Mouse (Mus musculus) mouse embryonic stem cell (cell line): ENCODE measurements around the gene Hoxc5.

Experiments
- in situ Hi-C, 2 experiments: fragments of 300-500 bp; cut with MboI; formaldehyde crosslinking; loops; 1 replicate in 1 of 2; 3 replicates in 1 of 2; pipeline ENCODE4 v1.14.3; 2019 to 2020; ENCODE audit warnings: low sequenced_read_pairs in 2 of 2, low pct_unique_long_range_greater_than_20kb in 1 of 2, mixed read lengths in 1 of 2; ENCODE audit not compliant: unreplicated experiment in 1 of 2

Gene Hoxc5

GRCm38 (mm10) chr15:102997939-102998355, 30.7 kb downstream of the Hoxc5 start, which contains the start of gene Hoxc6:
Hoxc6 (plus strand) TSS chr15:102998257.
- in situ Hi-C loops: no loop called here

- in situ Hi-C loops: no loop called here
Observed at GRCm38 (mm10) chr15:102998608-102999182, 31.5 kb downstream of the Hoxc5 start.

- in situ Hi-C loops: no loop called here
Observed at GRCm38 (mm10) chr15:102999183-102999831, 32.1 kb downstream of the Hoxc5 start.

GRCm38 (mm10) chr15:102999955-103000354, 32.7 kb downstream of the Hoxc5 start:
- in situ Hi-C loops: loop anchor here in 1 of 2 experiments (25.0 kb wide), 1 partner anchor 312 kb away; the partner anchor contains the start of gene Gpr84

- in situ Hi-C loops: loop anchor here in 1 of 2 experiments (25.0 kb wide), 1 partner anchor 312 kb away; the partner anchor contains the start of gene Gpr84
Observed at GRCm38 (mm10) chr15:103000501-103000901, 33.3 kb downstream of the Hoxc5 start.

GRCm38 (mm10) chr15:103001370-103001769, 34.1 kb downstream of the Hoxc5 start:
- in situ Hi-C loops: loop anchor here in 1 of 2 experiments (25.0 kb wide), 1 partner anchor 311 kb away; the partner anchor contains the start of gene Gpr84

GRCm38 (mm10) chr15:103002156-103002555, 34.9 kb downstream of the Hoxc5 start:
- in situ Hi-C loops: loop anchor here in 1 of 2 experiments (25.0 kb wide), 1 partner anchor 310 kb away; the partner anchor contains the start of gene Gpr84

- in situ Hi-C loops: loop anchor here in 1 of 2 experiments (25.0 kb wide), 1 partner anchor 309 kb away; the partner anchor contains the start of gene Gpr84
Observed at GRCm38 (mm10) chr15:103002821-103003448, 35.7 kb downstream of the Hoxc5 start.

- in situ Hi-C loops: loop anchor here in 1 of 2 experiments (25.0 kb wide), 1 partner anchor 307 kb away; the partner anchor contains the start of gene Gpr84
Observed at GRCm38 (mm10) chr15:103005308-103005707, 38.1 kb downstream of the Hoxc5 start.

- in situ Hi-C loops: loop anchor here in 1 of 2 experiments (25.0 kb wide), 1 partner anchor 307 kb away; the partner anchor contains the start of gene Gpr84
Observed at GRCm38 (mm10) chr15:103005797-103006196, 38.6 kb downstream of the Hoxc5 start.

- in situ Hi-C loops: loop anchor here in 1 of 2 experiments (25.0 kb wide), 1 partner anchor 306 kb away; the partner anchor contains the start of gene Gpr84
Observed at GRCm38 (mm10) chr15:103006326-103006725, 39.1 kb downstream of the Hoxc5 start.

GRCm38 (mm10) chr15:103009265-103010111, 42.2 kb downstream of the Hoxc5 start:
- in situ Hi-C loops: loop anchor here (10.0 to 25.0 kb wide), 3 partner anchors 55 to 303 kb away; partner anchors contain the start of genes Gpr84 (in 1 of the 2) and Hoxc11 (in 1 of the 2)

GRCm38 (mm10) chr15:103010112-103010846, 43.0 kb downstream of the Hoxc5 start:
- in situ Hi-C loops: loop anchor here (10.0 to 25.0 kb wide), 3 partner anchors 55 to 302 kb away; partner anchors contain the start of genes Gpr84 (in 1 of the 2) and Hoxc11 (in 1 of the 2)

- in situ Hi-C loops: loop anchor here (10.0 to 25.0 kb wide), 3 partner anchors 56 to 301 kb away; partner anchors contain the start of genes Gpr84 (in 1 of the 2) and Hoxc11 (in 1 of the 2)
Observed at GRCm38 (mm10) chr15:103010847-103011555, 43.8 kb downstream of the Hoxc5 start.

- in situ Hi-C loops: loop anchor here (10.0 to 25.0 kb wide), 3 partner anchors 57 to 300 kb away; partner anchors contain the start of genes Gpr84 (in 1 of the 2) and Hoxc11 (in 1 of the 2)
Observed at GRCm38 (mm10) chr15:103011928-103012486, 44.8 kb downstream of the Hoxc5 start.
